Mouse (Mus musculus) lung, embryonic 16.5 days (tissue): ENCODE measurements at regions not wholly inside any gene's neighbourhood (a gene's known extent, or its start where the extent isn't known, plus 50 kb on each side); places are given as distances from the start of the nearest gene placed in this dataset.

Source experiments
- ATAC-seq: fragments of 200-750 bp; cut with Nextera tagmentation; 2 replicates; pipeline ENCODE4 v1.8.0; 2017; ENCODE audit warnings: low read depth, mild to moderate bottlenecking, moderate library complexity
- H3K27ac ChIP-seq: fragments of 300-500 bp; sonication (generic); 2 replicates; pipeline ENCODE4 v1.5.1; 2014; ENCODE audit warnings: mild to moderate bottlenecking, control low read depth, low read length
- H3K27me3 ChIP-seq: fragments of 300-500 bp; sonication (generic); 2 replicates; pipeline ENCODE4 v1.6.1; 2014; ENCODE audit warnings: low read depth, low read length, mixed read lengths; ENCODE audit not compliant: control insufficient read depth, insufficient read depth
- H3K36me3 ChIP-seq: fragments of 300-500 bp; sonication (generic); 2 replicates; pipeline ENCODE4 v1.6.1; 2014; ENCODE audit warnings: low read length; ENCODE audit not compliant: control insufficient read depth, insufficient read depth
- H3K4me1 ChIP-seq: fragments of 300-500 bp; sonication (generic); replicated peaks from 2 replicates; pipeline ENCODE4 v1.6.1; 2014; ENCODE audit warnings: low read length, mixed read lengths; ENCODE audit not compliant: control insufficient read depth, insufficient read depth
- H3K4me2 ChIP-seq: fragments of 300-500 bp; sonication (generic); 2 replicates; pipeline ENCODE4 v1.6.1; 2014; ENCODE audit warnings: low read depth, low read length, control low read depth
- H3K4me3 ChIP-seq: fragments of 300-500 bp; sonication (generic); 2 replicates; pipeline ENCODE4 v1.5.1; 2014; ENCODE audit warnings: mild to moderate bottlenecking, low read length, control low read depth
- H3K9ac ChIP-seq: fragments of 300-500 bp; sonication (generic); 2 replicates; pipeline ENCODE4 v1.6.1; 2014; ENCODE audit warnings: low read length, control low read depth
- H3K9me3 ChIP-seq: fragments of 300-500 bp; sonication (generic); 2 replicates; pipeline ENCODE4 v1.6.1; 2016; ENCODE audit warnings: low read length; ENCODE audit not compliant: control insufficient read depth
- WGBS: fragments of 180-500 bp; shearing (Covaris S2); extraction: QIAGEN DNeasy Blood & Tissue Kit; methylation state at CpG from one replicate; pipeline ENCODE4 v1.1.7; 2014; 5-methylcytosine and 5-hydroxymethylcytosine counted together

GRCm38 (mm10) chr8:35188531-35188930, 577.1 kb upstream of the Gm19410 start:
- Histone ChIP-seq H3K4me1 (peaks cover 1% of the 10 kb centered on the region), H3K9me3 (no peaks in the 10 kb centered on the region), H3K9ac (no peak overlapping the region), H3K36me3 (no peaks in the 10 kb centered on the region), H3K4me3 (no peak overlapping the region), H3K27ac (no peak overlapping the region), H3K4me2 (no peak overlapping the region), H3K27me3 (no peaks in the 10 kb centered on the region)
- ATAC-seq = no peak
- 91% methylated on average over 8 of the region's 8 CpGs for WGBS

GRCm38 (mm10) chr8:35189695-35190094, 575.9 kb upstream of the Gm19410 start:
- no peak overlapping the region for H3K4me3 ChIP-seq
- 83% methylated on average over 16 of the region's 16 CpGs for WGBS

GRCm38 (mm10) chr8:35192515-35192914, 573.1 kb upstream of the Gm19410 start:
- Histone ChIP-seq H3K27me3 (no peaks in the 10 kb centered on the region), H3K9me3 (no peaks in the 10 kb centered on the region), H3K4me2 (no peak overlapping the region), H3K9ac (no peak overlapping the region), H3K4me1 (peaks cover 5% of the 10 kb centered on the region), H3K36me3 (no peaks in the 10 kb centered on the region), H3K4me3 (no peak overlapping the region), H3K27ac (no peak overlapping the region)
- no peak for ATAC-seq
- WGBS = 49% methylated on average over 3 of the region's 3 CpGs

More at GRCm38 (mm10) chr8:35189695-35190094, 575.9 kb upstream of the Gm19410 start:
- Histone ChIP-seq H3K27me3 (no peaks in the 10 kb centered on the region), H3K27ac (no peak overlapping the region), H3K4me2 (no peak overlapping the region), H3K9ac (no peak overlapping the region), H3K36me3 (no peaks in the 10 kb centered on the region), H3K4me1 (peaks cover 3% of the 10 kb centered on the region), H3K9me3 (no peaks in the 10 kb centered on the region)
- ATAC-seq = no peak

- Histone ChIP-seq H3K9me3 (no peaks in the 10 kb centered on the region), H3K9ac (no peak overlapping the region), H3K27ac (peak overlapping the region; percentile 24; the same call in 1 of the 2 replicates), H3K4me1 (peaks cover 5% of the 10 kb centered on the region), H3K4me3 (no peak overlapping the region), H3K36me3 (no peaks in the 10 kb centered on the region), H3K4me2 (no peak overlapping the region), H3K27me3 (no peaks in the 10 kb centered on the region)
- ATAC-seq = peak; percentile 86
- 13% methylated on average over 1 of the region's 1 CpGs for WGBS
Measured at GRCm38 (mm10) chr8:35193771-35194170, 571.8 kb upstream of the Gm19410 start.

GRCm38 (mm10) chr8:35196189-35196588, 569.4 kb upstream of the Gm19410 start:
- no peak for ATAC-seq
- H3K27me3 ChIP-seq = no peaks in the 10 kb centered on the region
- no peak overlapping the region for H3K4me2 ChIP-seq
- no peak overlapping the region for H3K9ac ChIP-seq
- H3K36me3 ChIP-seq = no peaks in the 10 kb centered on the region
- H3K27ac ChIP-seq = no peak overlapping the region
- H3K4me1 ChIP-seq = peaks cover 8% of the 10 kb centered on the region
- 53% methylated on average over 4 of the region's 4 CpGs for WGBS
- H3K4me3 ChIP-seq = no peak overlapping the region
- no peaks in the 10 kb centered on the region for H3K9me3 ChIP-seq

- peaks cover 9% of the 10 kb centered on the region; the same call in 1 of the 2 replicates for H3K4me1 ChIP-seq
- H3K9ac ChIP-seq = no peak overlapping the region
- H3K27me3 ChIP-seq = no peaks in the 10 kb centered on the region
- no peaks in the 10 kb centered on the region for H3K9me3 ChIP-seq
- H3K4me3 ChIP-seq = no peak overlapping the region
- no peak overlapping the region for H3K27ac ChIP-seq
- ATAC-seq = no peak
- no peaks in the 10 kb centered on the region for H3K36me3 ChIP-seq
- no peak overlapping the region for H3K4me2 ChIP-seq
- 65% methylated on average over 2 of the region's 2 CpGs for WGBS
Measured at GRCm38 (mm10) chr8:35198766-35199165, 566.8 kb upstream of the Gm19410 start.

GRCm38 (mm10) chr8:35201416-35201815, 564.2 kb upstream of the Gm19410 start:
- H3K4me2 ChIP-seq = peak overlapping the region; percentile 51
- peak overlapping the region; percentile 40; the same call in 1 of the 2 replicates for H3K9ac ChIP-seq
- H3K9me3 ChIP-seq = no peaks in the 10 kb centered on the region
- 16% methylated on average over 12 of the region's 12 CpGs for WGBS
- peak overlapping the region; percentile 24 for H3K4me3 ChIP-seq
- peaks cover 20% of the 10 kb centered on the region for H3K4me1 ChIP-seq
- H3K27ac ChIP-seq = peak overlapping the region; percentile 47; the same call in 1 of the 2 replicates
- peak; percentile 46 for ATAC-seq
- no peaks in the 10 kb centered on the region for H3K36me3 ChIP-seq
- H3K27me3 ChIP-seq = no peaks in the 10 kb centered on the region

GRCm38 (mm10) chr8:35204971-35205370, 560.6 kb upstream of the Gm19410 start:
- ATAC-seq = 0 out of 2 replicates have a peak, but pooled peaks have one; percentile 2
- 56% methylated on average over 15 of the region's 15 CpGs for WGBS
- Histone ChIP-seq H3K36me3 (no peaks in the 10 kb centered on the region), H3K27ac (peak overlapping the region; percentile 65; the same call in 1 of the 2 replicates), H3K4me1 (peaks cover 27% of the 10 kb centered on the region), H3K27me3 (no peaks in the 10 kb centered on the region), H3K4me2 (peak overlapping the region; percentile 48), H3K4me3 (no peak overlapping the region), H3K9ac (no peak overlapping the region), H3K9me3 (no peaks in the 10 kb centered on the region)

- Histone ChIP-seq H3K27me3 (no peaks in the 10 kb centered on the region), H3K9me3 (no peaks in the 10 kb centered on the region), H3K4me2 (peak overlapping the region; percentile 48), H3K4me3 (no peak overlapping the region; the same call in 1 of the 2 replicates), H3K9ac (peak overlapping the region; percentile 41), H3K4me1 (peaks cover 27% of the 10 kb centered on the region), H3K36me3 (no peaks in the 10 kb centered on the region), H3K27ac (peak overlapping the region; percentile 65)
- ATAC-seq = peak; percentile 65
- WGBS = 5% methylated on average over 8 of the region's 8 CpGs
Measured at GRCm38 (mm10) chr8:35205536-35205935, 560.1 kb upstream of the Gm19410 start.

GRCm38 (mm10) chr8:35206271-35206670, 559.3 kb upstream of the Gm19410 start:
- Histone ChIP-seq H3K27me3 (no peaks in the 10 kb centered on the region), H3K4me2 (peak overlapping the region; percentile 48), H3K4me1 (peaks cover 23% of the 10 kb centered on the region), H3K27ac (peak overlapping the region; percentile 23), H3K9ac (no peak overlapping the region), H3K9me3 (no peaks in the 10 kb centered on the region), H3K4me3 (no peak overlapping the region), H3K36me3 (no peaks in the 10 kb centered on the region)
- 0 out of 2 replicates have a peak, but pooled peaks have one; percentile 13 for ATAC-seq
- 36% methylated on average over 6 of the region's 6 CpGs for WGBS
